Mouse (Mus musculus) hematopoietic stem cell, adult 5-6 weeks (primary cell): ENCODE data around the gene Fars2. TPM values are rescaled to one million over a fixed set of nuclear protein-coding genes. Genes with fewer than 3 reads are reported as not detected.

ENCODE experiments used
- ATAC-seq, 2 experiments: fragments of 125-278 bp in 1 of 2; replicated peaks in 1 of 2; 2 replicates each; pipeline ENCODE4 v1.8.0; 2016 to 2017; ENCODE audit warnings: inconsistent platforms in 2 of 2, mild to moderate bottlenecking in 2 of 2, moderate number of reproducible peaks in 2 of 2, low read depth in 1 of 2, moderate TSS enrichment in 1 of 2; ENCODE audit not compliant: low FRiP score in 2 of 2, poor library complexity in 2 of 2, severe bottlenecking in 2 of 2, insufficient read depth in 1 of 2, low TSS enrichment in 1 of 2
- total RNA-seq: library from RNA; stranded (forward); fragments of 172-1452, 232-1000 nt; gene quantifications from 2 replicates; pipeline ENCODE4 v1.2.3, GENCODE M21; 2017

Gene Fars2
- total RNA-seq, 1 experiment from 2014 or later = 80.1 TPM

DNA sequence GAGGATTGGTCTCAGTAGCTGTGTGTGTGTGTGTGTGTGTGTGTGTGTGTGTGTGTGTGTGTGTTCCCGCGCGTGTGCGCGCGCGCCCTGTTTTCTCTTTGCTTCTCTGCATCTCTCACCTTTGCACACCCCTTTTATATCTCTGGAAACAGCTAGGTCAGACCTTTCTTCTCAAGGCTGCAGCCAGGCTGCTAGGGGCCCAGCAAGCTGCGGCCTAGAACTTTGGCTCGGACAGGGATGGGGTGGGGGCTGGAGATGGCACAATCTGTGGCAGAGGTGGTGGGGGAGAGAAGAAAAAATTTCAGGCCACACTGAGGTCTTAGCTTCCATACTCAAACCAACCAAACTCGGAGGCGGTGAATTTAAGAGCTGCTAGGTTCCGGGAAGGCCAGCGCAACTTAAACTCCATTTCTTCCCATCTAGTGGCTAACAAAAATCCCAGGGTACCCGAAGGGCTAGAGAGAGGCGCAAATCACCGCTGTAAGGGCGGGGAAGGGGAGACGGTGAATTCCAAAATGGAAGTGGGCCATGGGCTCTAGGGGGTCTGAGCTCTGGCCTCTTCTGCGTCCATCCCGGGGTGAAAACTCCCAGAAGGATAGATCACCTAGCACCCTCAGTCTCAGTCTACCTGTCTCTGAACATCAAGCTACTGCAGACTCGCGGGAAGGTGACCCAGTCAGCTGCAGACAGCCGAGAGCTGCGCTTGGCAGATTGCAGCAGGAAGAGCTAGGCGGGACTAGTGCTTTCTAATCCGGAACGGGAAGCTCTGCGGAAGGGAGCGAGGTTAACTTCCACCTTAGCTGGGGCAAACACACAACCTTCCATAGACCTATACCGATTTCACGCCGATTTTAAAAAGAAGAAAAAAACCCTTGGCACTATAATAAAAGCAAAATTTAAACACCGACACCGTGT lies 614.1 kb downstream of the Fars2 start:
- ATAC-seq = peak; percentile 56 to 66; a peak in 2 of 4 replicates

DNA sequence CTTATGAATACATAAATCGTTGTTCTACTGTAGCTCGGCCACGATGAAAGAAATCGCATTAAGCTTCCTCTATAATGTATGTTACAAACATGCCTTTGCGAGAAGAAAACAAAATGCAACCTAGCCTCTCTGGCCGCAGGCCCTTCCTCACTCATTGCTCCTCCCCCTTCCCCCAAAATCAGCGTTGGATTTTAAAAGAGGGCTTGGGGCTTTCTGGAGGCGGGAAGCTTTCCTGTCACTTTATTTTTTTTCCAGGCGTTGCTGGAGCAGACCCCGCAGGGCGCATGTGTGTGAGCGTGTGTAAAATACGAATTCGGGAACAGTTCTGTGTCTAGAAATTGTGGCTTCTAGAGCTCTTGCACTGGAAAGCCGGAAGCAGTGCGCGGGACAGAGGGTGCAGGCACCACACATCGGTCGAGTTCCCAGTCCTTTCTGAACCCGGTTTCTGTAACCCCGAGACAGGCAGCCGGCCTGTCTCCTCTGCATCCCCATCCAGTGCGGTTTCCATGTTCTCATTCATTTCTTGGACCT lies 614.8 kb downstream of the Fars2 start:
- no peak for ATAC-seq

DNA sequence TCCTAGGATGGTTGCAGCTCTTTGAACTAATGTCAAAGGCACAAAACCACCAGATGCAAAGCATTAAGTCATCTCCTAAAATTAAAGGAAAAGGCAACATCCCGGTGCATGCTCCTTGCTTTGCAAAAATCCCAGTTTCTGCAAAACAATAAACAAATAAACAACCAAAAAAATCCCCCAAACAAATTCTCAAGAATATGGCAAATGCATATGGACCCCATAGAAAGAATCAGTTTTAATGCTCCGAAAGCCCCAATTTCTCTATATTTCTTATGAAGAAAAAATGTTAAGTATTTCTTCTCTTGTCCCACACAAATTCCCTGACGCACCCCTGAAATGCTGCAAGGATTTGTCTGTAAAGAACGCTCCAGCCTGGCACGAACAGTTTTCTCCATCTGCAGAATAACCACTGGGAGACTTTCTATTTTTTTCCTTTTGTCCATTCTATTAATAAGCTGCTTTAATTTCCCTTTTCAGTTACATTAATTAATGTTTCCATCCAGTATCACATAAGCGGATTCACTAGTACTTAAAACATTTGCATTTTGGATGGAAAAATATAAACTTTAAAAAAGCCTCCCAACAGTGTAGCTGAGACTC lies 615.8 kb downstream of the Fars2 start:
- no peak for ATAC-seq

DNA sequence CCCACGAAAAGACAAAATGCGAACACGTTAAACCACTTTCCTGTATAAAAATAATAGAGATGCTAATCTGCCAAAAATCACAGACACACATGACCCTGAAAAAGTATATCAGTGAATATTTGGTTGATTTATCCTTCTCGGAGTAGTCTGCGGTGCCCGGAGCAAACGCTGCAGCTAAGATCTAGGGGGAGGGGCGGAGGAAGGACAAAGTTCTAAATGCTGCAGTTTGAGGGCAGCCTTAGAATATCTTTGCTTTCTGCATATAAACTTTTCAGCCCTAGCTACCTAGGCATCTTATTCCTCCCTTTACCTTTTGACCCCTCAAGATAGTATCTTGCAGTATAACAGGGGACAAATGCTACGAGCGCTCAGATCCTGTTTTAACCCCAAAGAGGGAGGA lies 616.4 kb downstream of the Fars2 start:
- no peak for ATAC-seq

DNA sequence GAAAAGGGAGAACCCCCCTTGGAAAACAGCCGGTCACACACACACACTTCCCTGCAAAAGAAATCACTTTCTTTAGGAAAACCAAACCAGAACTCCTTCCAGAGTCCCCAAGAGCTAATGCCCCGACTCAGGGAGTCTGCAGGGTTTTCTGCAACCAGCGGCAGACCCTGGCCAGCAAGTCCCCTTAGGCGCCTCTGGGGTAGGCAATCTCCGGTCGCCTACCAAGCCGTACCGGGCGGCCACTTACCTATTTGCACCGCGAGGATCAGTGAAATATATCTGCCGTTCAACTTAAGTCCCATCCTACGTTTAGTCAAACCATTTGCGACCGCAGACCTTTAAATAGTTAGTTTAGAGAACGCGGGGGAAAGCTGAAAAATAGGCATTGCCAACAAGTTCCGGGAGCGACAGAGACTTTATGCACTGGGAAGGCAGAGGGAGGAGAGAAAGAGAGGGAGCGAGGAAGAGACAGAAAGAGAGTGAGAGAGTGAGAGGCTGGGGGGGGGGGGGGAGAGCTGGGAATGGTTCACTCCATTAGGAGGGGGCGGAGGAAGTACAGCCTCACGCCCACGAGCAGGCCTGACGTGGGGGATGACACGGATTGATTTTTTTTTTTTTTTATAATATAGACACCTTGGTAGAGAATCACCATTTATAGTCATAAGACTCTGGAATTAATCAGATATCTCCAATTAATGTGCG lies 616.9 kb downstream of the Fars2 start:
- ATAC-seq = no peak

DNA sequence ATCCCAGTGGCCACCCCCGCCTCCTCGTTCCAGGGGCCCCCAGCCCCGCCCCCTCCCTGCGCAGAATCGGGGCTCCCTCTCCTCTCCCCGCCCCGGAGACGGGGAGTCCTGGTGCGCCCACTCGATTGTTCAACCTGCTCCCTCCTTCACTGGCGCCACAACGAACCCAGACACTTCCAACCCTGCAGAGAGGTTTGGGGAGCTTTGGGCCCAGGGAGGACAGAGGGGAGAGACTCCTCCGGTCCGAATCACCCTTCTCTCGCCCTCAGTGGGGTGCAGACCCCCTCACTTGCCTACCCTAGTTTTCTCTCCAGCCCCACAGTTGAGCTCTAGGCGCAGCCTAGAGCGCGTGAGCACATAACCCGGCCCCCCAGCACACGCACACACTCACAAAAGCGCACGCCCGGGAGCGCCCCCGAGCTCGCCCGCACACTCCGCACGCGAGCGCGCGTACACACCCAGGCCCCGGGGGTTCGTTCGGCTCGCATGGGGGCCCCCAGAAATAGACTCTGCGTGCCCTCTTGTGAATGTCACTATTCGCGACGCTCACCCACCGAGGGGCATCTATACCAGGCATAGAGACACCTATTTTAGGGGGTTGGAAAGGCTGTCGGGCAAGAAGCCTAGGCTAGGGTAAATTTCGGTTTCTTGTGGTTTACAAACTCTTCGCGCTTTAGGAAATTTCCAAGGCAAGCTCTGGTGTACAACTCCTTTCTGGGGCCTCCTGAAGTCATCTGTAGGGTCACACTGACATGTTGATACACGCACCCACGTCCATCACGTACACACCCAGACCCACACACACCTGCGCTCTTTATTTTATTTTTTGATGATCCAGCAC lies 617.7 kb downstream of the Fars2 start, which contains the start of gene Nrn1:
TSS of gene Nrn1 (minus strand) at position 401 of the 841 bp plus-strand sequence.
- ATAC-seq = no peak

DNA sequence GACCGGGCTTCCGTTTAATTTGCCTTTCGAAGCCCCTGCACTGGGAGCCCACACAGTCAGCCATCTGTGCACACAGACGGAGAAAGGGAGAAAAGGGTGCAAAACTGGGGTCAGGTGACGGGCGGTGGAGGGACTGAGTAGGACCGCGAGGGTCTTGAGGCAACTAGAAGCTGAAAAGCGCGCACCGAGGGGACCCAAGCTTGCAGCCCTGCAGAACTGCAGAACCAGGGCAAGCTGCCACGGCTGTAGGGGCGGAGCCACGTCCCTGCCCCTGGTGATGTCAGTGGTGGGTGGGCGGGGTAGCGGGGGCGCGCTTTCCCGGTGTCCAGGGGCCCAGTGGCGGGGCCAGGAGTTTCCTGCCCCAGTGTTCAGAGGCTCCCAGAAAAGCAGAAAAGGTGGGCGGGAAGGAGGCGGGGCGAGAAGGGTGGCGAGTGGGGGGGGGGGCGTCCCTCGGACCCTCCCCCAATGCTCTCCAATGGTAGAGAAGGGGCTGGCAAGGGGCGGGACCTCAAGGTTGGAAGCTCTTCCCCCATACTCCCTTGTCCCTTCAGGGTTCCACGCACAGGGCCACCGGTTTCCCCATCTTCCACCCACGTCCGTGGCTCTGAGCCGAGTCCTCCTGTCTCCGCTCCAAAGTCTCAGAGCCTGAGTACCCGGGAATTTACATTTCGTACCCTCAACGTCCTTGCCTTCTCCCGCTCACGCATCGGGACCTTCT lies 618.8 kb downstream of the Fars2 start:
- peak in 1 of 2 experiments; percentile 20; a peak in 1 of 4 replicates for ATAC-seq

DNA sequence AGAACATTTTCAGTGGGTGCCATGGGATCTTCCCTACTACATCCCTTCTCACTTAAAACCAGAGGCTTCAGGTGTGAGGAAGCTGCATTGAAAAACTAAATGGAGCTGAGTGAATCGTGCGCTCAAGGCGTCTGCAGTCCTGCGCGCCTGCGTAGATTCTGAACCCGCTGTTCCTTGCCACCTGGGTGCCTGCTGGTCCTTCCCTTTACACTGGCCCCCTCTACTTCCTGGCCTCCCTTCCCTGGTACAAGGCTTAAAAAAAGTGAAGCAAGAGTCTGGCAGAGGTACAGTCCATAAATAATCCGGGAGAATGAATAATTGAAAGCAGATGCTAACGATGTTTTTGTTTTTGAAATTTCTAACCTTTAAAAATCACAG lies 619.4 kb downstream of the Fars2 start:
- peak in 1 of 2 experiments; percentile 40; a peak in 1 of 4 replicates for ATAC-seq

DNA sequence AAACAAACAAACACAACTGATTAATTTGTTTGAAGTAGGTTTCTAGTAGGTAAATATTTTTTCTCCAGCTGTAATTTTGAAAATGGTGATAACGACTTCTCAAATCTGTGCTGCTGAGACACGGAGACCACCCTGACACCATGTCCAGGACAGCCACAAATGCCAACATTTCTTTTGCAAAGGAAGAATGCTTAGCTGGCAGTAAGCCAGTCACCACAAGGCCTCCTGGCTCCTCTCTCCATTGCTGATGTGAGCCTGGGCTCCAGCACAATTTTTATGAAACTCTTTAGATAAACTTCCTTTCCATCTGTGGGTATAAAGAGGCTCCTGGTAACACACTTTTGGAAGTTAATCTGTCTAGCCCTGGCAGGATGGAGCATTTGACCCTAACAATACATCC lies 632.8 kb downstream of the Fars2 start:
- no peak for ATAC-seq

DNA sequence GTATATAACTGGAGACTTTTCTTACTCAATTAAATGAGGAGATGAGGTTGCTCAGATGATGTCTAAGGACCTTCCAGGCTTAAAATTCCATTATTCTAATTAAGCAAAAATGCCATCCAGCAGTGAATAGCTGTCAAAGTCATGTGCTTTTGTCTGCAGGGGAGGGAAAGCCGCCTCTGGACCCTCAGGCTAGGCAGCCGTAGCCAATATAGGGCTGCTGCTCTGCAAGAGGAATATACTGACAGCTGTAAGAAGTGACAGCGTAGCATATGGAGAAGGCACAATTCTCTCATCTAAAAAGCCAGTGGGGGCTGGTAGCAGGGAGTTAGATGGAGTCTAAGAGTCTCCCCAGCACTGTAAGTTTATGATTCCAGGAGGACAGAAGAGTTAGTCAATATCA lies 634.6 kb downstream of the Fars2 start:
- no peak for ATAC-seq

DNA sequence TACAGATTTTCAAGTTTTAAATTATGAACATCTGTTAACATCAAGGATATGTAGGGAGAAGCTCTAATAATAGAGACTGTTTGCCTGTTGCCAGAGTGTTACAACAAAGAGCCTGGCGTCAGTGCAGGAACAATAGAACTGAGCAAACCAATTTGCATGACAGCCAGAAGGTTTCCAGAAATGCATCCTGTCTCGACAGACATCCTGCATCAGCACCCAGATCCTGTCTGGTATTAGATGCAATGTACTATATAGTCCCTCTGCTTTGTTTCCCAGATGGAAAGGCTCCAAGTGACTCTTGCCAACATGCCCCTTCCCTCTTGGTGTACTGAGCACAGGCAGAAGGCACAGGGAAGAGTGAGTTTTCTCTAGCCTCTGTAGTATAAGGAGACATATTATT lies 649.6 kb downstream of the Fars2 start:
- no peak for ATAC-seq

Other genes with a start within 250 kb of the Fars2 start
- gene Rpp40, start 211.1 kb upstream of the Fars2 start, total RNA-seq = 13.0 and 19.3 TPM in 2 replicates
- not detected in 2 replicates for gene Ppp1r3g, start 158.6 kb upstream of the Fars2 start, total RNA-seq
- 10.4 and 18.3 TPM in 2 replicates for gene Lyrm4, start 114 bp downstream of the Fars2 start, total RNA-seq